Mouse (Mus musculus) olfactory bulb, adult 2 months (tissue): ENCODE measurements around the gene Osbpl7.

Source experiments
- CTCF ChIP-seq: fragments of 200-500 bp; IDR thresholded peaks from 2 replicates; pipeline ENCODE4 v1.5.1; 2012; ENCODE audit warnings: low read depth, mild to moderate bottlenecking, low read length, moderate library complexity; ENCODE audit not compliant: insufficient read depth
- POLR2A ChIP-seq: fragments of 200-500 bp; IDR thresholded peaks from 2 replicates; pipeline ENCODE4 v1.6.1; 2012; ENCODE audit warnings: mild to moderate bottlenecking, low read depth, low read length, moderate library complexity; ENCODE audit not compliant: insufficient read depth

GRCm38 (mm10) chr11:97033781-97034180, 16.6 kb upstream of the Osbpl7 start:
- TF ChIP-seq CTCF: no peak
- TF ChIP-seq POLR2A: no peak
